Mouse (Mus musculus): ENCODE measurements around the gene Bahcc1. TPM values are rescaled to one million over a fixed set of nuclear protein-coding genes. Genes with fewer than 3 reads are reported as not detected.
A peak's percentile ranks its signal among the peaks of the same experiment; 100 is the strongest.

Bahcc1 gene
- polyA plus RNA-seq, 1 experiment: 10.1 TPM

GRCm38 (mm10) chr11:120227571-120228051 is 5.1 kb upstream of the Bahcc1 start:
- peak overlapping the region; percentile 75; the same call in 1 of the 2 replicates for H3K27ac ChIP-seq (ENCODE audit: insufficient read depth, low read length)
- H3K4me3 ChIP-seq (ENCODE audit: insufficient read depth, low read length): no peak overlapping the region

GRCm38 (mm10) chr11:120228116-120228890 is 4.4 kb upstream of the Bahcc1 start:
- Histone ChIP-seq H3K4me1 (ENCODE audit: control insufficient read depth, insufficient read depth, low read length) (peaks cover 3% of the 10 kb centered on the region), H3K4me3 (ENCODE audit: insufficient read depth, low read length) (no peak overlapping the region), H3K27ac (ENCODE audit: insufficient read depth, low read length) (peak overlapping the region; percentile 75)
- TF ChIP-seq CTCF (IDR thresholded peaks at IDR 0.05; ENCODE audit: extremely low read depth, insufficient read depth, low read length) (no peak), POLR2A (IDR thresholded peaks at IDR 0.05; ENCODE audit: extremely low read depth, insufficient read depth, low read length) (no peak)

More at GRCm38 (mm10) chr11:120227571-120228051, 5.1 kb upstream of the Bahcc1 start:
- TF ChIP-seq CTCF (IDR thresholded peaks at IDR 0.05; ENCODE audit: extremely low read depth, insufficient read depth, low read length) (no peak), POLR2A (IDR thresholded peaks at IDR 0.05; ENCODE audit: extremely low read depth, insufficient read depth, low read length) (no peak)
- H3K4me1 ChIP-seq (ENCODE audit: control insufficient read depth, insufficient read depth, low read length): peaks cover 3% of the 10 kb centered on the region

- TF ChIP-seq POLR2A (IDR thresholded peaks at IDR 0.05; ENCODE audit: extremely low read depth, insufficient read depth, low read length) (0 out of 2 replicates have a peak, but pooled peaks have one; percentile 21), CTCF (IDR thresholded peaks at IDR 0.05; ENCODE audit: extremely low read depth, insufficient read depth, low read length) (no peak)
- H3K4me1 ChIP-seq (ENCODE audit: control insufficient read depth, insufficient read depth, low read length): peaks cover 3% of the 10 kb centered on the region
- peak overlapping the region; percentile 30; the same call in 1 of the 2 replicates for H3K27ac ChIP-seq (ENCODE audit: insufficient read depth, low read length)
- H3K4me3 ChIP-seq (ENCODE audit: insufficient read depth, low read length): peak overlapping the region; percentile 90
Observed at GRCm38 (mm10) chr11:120228911-120229437, 3.8 kb upstream of the Bahcc1 start.

GRCm38 (mm10) chr11:120229861-120230751 is 2.6 kb upstream of the Bahcc1 start:
- peak overlapping the region; percentile 97 for H3K27ac ChIP-seq (ENCODE audit: insufficient read depth, low read length)
- H3K4me1 ChIP-seq (ENCODE audit: control insufficient read depth, insufficient read depth, low read length): peaks cover 3% of the 10 kb centered on the region
- peak overlapping the region; percentile 90 for H3K4me3 ChIP-seq (ENCODE audit: insufficient read depth, low read length)
- TF ChIP-seq POLR2A (IDR thresholded peaks at IDR 0.05; ENCODE audit: extremely low read depth, insufficient read depth, low read length): no peak

GRCm38 (mm10) chr11:120230841-120231370 is 1.8 kb upstream of the Bahcc1 start:
- peak overlapping the region; percentile 90 for H3K4me3 ChIP-seq (ENCODE audit: insufficient read depth, low read length)
- no peak for TF ChIP-seq POLR2A (IDR thresholded peaks at IDR 0.05; ENCODE audit: extremely low read depth, insufficient read depth, low read length)
- TF ChIP-seq CTCF (IDR thresholded peaks at IDR 0.05; ENCODE audit: extremely low read depth, insufficient read depth, low read length): no peak
- peaks cover 3% of the 10 kb centered on the region for H3K4me1 ChIP-seq (ENCODE audit: control insufficient read depth, insufficient read depth, low read length)
- peak overlapping the region; percentile 97 for H3K27ac ChIP-seq (ENCODE audit: insufficient read depth, low read length)

- H3K27ac ChIP-seq (ENCODE audit: insufficient read depth, low read length): no peak overlapping the region
- H3K4me3 ChIP-seq (ENCODE audit: insufficient read depth, low read length): peak overlapping the region; percentile 90
- H3K4me1 ChIP-seq (ENCODE audit: control insufficient read depth, insufficient read depth, low read length): peaks cover 3% of the 10 kb centered on the region
- TF ChIP-seq POLR2A (IDR thresholded peaks at IDR 0.05; ENCODE audit: extremely low read depth, insufficient read depth, low read length): peak; percentile 80
- no peak for TF ChIP-seq CTCF (IDR thresholded peaks at IDR 0.05; ENCODE audit: extremely low read depth, insufficient read depth, low read length)
Observed at GRCm38 (mm10) chr11:120231379-120231778, 1.4 kb upstream of the Bahcc1 start.

- peak overlapping the region; percentile 85 for H3K4me3 ChIP-seq (ENCODE audit: insufficient read depth, low read length)
- peak overlapping the region; percentile 96 for H3K27ac ChIP-seq (ENCODE audit: insufficient read depth, low read length)
- peaks cover 3% of the 10 kb centered on the region for H3K4me1 ChIP-seq (ENCODE audit: control insufficient read depth, insufficient read depth, low read length)
- no peak for TF ChIP-seq CTCF (IDR thresholded peaks at IDR 0.05; ENCODE audit: extremely low read depth, insufficient read depth, low read length)
Observed at GRCm38 (mm10) chr11:120233441-120234135, 841 bp downstream of the Bahcc1 start.

GRCm38 (mm10) chr11:120234136-120234775 is 1.5 kb downstream of the Bahcc1 start:
- Histone ChIP-seq H3K4me3 (ENCODE audit: insufficient read depth, low read length) (peak overlapping the region; percentile 85), H3K4me1 (ENCODE audit: control insufficient read depth, insufficient read depth, low read length) (peaks cover 2% of the 10 kb centered on the region), H3K27ac (ENCODE audit: insufficient read depth, low read length) (peak overlapping the region; percentile 96)
- no peak for TF ChIP-seq CTCF (IDR thresholded peaks at IDR 0.05; ENCODE audit: extremely low read depth, insufficient read depth, low read length)
- TF ChIP-seq POLR2A (IDR thresholded peaks at IDR 0.05; ENCODE audit: extremely low read depth, insufficient read depth, low read length): no peak

Measured in cortical plate, adult 2 months (tissue).